Mouse (Mus musculus) retina, adult 2 months (tissue): ENCODE measurements around the gene Anxa4.
A peak's percentile ranks its signal among the peaks of the same experiment; 100 is the strongest.

Experiments used
- DNase-seq: peaks from one replicate; pipeline ENCODE4 v3.0.0-alpha.2; 2012; ENCODE audit warnings: low read depth, low spot score

The Anxa4 gene

DNA sequence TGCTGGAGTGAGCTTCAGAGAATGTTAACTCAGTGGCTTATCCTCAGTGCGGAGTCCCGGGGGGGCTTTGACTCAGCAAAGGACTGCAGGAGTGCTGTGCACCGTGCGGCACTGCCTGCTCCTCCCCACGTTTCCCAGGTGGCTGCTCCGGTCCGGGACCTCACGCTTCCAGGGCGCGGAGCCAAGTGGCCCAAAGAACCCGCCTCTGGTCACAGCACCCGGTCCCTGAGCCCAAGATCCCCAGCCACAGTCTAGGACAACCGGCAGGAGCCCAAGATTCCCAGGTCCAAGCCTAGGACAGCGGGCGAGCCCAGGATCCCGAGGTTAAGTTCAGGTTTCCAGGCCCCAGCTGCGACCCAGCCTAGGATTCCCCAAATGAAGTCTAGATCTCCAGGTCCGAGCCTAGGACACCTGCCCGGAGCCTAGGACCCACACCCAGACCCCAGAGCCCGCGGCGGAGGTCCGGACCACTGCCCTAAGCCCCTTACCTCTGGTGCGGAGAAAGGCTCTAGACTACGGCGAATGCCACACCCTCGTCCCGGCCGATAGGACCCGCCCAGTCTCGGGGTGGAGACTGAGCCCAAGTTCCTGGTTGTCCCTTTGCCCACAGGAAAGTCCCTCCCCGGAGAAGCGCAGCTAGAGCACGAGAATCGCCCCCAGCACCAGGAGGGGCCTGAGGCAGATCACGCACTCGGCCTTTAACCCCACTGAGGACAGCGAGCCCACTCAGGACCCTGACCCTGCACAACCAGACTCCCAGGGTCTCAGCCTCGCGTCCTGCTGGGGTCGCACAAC, at the start of gene Anxa4:
Gene Anxa4 (minus strand): TSS at position 564 of the 795 bp plus-strand sequence.
- DNase-seq = no peak

- DNase-seq = no peak
These were observed 48.6 kb upstream of the Anxa4 start for GRCm38 (mm10) chr6:86841949-86842348.

- DNase-seq = no peak
These were observed 45.7 kb upstream of the Anxa4 start for GRCm38 (mm10) chr6:86839089-86839488.

- no peak for DNase-seq
These were observed 39.6 kb upstream of the Anxa4 start for GRCm38 (mm10) chr6:86832802-86833502.

- no peak for DNase-seq
These were observed 37.5 kb upstream of the Anxa4 start for GRCm38 (mm10) chr6:86830738-86831500.

GRCm38 (mm10) chr6:86829768-86830167, 36.4 kb upstream of the Anxa4 start:
- DNase-seq = no peak

GRCm38 (mm10) chr6:86827432-86827831, 34.0 kb upstream of the Anxa4 start:
- DNase-seq = no peak

GRCm38 (mm10) chr6:86824401-86824800, 31.0 kb upstream of the Anxa4 start:
- no peak for DNase-seq

DNA sequence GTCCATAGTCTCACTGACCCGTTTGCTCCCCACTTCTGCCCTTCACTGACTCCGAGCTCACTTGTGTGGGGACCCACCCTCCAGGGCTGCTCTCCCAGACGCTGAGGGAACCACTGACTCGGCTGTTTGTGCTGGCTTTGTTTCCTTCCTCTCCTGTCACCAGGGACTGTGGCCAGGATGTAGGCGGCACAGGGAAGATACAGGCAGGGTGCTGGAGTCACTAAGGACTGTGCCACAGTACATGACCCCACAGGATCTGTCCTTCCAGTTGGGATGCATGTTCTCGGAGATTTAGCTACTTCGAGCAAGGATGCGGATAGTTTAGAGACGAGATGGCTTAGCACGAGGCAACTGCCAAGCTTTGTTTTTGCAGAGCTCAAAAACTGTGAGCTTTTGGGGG, 30.4 kb upstream of the Anxa4 start:
- no peak for DNase-seq

- DNase-seq = no peak
These were observed 29.7 kb upstream of the Anxa4 start for GRCm38 (mm10) chr6:86823051-86823431.

- peak; percentile 42 for DNase-seq
These were observed 29.1 kb upstream of the Anxa4 start for GRCm38 (mm10) chr6:86822285-86823050.

DNA sequence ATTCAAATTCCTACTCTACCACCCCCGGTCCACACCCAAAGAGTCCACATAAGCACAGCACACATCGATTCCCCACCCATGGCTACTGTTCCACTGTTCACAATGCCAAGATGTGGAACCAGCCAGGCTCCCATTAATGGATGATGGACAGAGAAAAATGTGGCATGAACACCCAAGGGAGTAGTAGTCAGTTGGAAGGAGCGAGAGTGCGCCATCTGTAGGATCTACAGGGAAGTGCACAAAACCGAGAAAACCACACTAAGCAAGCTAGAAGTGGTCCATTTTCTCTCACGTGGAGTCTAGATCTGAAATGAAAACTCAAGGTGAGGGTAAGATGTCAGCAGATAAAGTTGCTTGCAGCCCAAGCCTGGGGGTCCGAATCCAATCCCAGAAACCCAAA, 27.3 kb upstream of the Anxa4 start:
- DNase-seq = no peak

- no peak for DNase-seq
These were observed 26.5 kb upstream of the Anxa4 start for GRCm38 (mm10) chr6:86819926-86820325.

GRCm38 (mm10) chr6:86818914-86819313, 25.5 kb upstream of the Anxa4 start:
- no peak for DNase-seq

GRCm38 (mm10) chr6:86816586-86816985, 23.2 kb upstream of the Anxa4 start:
- peak; percentile 68 for DNase-seq

DNA sequence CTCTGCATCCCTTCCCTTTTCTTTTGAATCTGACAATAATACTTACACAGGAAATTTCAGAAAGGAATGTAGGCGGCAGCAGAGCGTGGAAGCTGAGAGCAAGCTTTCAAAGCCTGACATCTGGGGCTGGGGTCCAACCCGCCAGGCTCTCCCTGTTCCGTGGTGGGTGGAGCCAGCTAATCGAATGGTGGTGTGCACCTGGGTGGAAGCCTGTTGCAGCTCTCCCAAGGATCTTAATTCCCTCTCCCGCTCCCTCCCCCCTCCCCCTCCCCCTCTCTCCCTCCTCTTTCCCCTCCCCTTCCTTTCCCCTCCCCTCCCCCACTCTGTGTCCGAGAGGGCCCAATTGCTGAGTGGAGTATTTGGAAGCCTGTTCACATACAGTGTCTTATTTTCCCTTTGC, 22.1 kb upstream of the Anxa4 start:
- DNase-seq = no peak

DNA sequence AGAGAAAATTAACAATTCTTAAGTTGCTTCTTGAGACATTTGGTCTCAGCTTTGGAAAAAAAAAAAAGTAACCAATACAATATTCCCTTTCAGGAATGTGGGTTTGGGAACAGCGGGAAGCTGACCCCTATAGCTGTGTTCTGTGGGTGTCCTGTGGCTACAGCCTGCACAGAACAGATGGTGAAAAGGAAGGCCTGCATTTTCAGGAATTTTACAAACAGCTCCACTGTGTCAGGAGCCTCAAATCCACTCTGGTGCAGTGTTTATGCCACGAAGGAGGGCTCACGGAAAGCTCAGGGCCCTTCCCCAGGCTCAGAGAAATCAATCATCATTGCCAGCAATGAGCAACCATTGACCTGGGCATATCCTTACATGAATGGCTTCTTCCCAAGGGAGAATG, 21.5 kb upstream of the Anxa4 start:
- no peak for DNase-seq

DNA sequence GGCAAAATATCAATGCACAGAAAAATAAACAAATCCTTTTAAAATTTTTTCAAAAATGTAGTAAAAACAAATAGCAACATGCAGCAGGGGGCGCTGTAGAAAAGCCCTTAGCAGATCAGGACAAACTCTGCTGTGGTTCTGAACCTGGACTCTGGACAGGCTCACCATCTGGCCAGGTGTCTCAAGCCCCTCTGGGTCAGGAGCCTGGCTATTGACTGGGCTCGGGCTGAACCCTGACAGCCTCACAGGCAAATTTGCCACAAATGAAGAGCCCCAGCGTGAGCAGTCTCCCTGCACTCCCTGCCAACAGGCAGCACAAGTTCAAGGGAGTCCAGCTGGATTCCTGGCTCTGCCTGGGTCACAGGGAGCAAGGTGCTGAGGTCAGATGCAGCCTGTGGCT, 20.0 kb upstream of the Anxa4 start:
- DNase-seq = no peak

DNA sequence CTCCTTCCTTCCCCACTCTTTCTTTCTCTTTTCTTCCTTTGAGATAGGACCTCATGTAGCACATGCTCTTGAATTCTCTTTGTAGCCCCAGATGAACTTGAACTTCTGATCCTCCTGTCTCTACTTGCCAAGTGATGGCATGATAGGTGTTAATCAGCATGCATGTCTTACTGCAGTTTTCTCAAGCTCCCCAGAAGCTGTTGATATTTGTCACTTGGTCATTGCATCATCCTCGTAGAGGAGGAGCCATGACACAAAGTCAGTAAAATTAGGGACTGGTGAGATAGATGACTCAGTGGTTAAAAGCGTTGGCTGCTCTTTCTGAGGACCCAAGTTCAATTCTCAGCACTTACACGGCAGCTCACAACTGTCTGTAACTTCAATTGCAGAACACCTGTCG, 19.5 kb upstream of the Anxa4 start:
- DNase-seq = no peak

DNA sequence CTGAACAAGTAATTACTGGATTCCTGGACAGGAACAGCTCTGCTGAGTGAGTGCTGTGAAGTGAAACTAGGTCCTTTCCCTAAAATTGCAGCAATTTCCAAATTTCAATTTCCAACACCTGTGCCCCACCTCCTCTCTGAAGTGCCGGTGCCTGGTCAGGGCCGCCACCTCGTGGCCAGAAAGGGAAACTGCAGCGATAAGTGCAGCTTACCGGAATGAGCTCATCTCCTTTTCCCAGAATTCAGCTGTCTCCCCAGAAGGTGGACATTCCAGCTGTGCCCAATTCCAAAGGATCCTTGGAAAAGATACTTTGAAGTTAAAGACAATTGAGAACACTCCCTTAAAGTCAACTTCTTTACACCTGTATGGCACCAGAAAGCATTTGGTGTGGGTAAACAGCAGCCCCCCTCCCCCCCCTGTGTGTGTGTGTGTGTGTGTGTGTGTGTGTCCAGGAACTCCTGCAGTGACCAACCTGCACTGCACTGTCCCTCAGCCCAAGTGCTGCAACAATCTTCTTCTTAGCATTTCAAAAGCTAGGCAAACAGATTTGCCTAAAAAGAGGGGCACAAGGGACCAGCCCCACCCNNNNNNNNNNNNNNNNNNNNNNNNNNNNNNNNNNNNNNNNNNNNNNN, 13.2 kb upstream of the Anxa4 start:
- peak; percentile 49 for DNase-seq

GRCm38 (mm10) chr6:86804646-86805045, 11.3 kb upstream of the Anxa4 start:
- DNase-seq = no peak
